Mouse (Mus musculus): ENCODE data around the gene Lpin2. TPM values are rescaled to one million over a fixed set of nuclear protein-coding genes. Genes with fewer than 3 reads are reported as not detected.
A peak's percentile ranks its signal among the peaks of the same experiment; 100 is the strongest.

The Lpin2 gene
- polyA plus RNA-seq, 1 experiment from 2014 or later: 45.6 TPM

DNA sequence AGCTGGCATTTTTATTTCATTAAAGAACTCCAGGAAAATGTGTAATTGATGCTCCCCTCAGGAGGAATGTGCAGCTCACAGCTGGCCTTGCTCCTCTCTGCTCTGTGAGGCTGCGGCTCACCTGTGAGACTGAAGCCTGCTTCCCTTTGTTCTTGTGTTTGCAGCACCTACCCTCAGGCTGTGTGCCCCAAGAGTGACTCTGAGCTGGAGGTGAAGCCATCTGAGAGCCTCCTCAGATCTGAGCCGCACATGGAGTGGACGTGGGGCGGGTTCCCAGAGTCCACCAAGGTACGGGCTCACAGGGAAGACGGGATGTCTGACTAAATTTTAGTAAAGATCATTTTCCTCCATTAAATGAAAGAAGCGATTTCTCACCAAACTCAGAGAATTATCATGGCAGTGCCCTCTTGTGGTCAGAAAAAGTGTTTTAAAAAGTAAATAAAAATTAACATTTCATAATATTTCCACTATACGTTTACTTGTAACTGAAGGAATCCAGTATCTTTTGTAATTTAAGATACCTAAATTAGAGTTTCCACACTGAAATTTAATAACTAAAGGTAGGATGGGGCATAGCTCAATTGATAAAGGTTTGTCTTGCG lies 47.8 kb downstream of the Lpin2 start:
- Histone ChIP-seq H3K4me2 (ENCODE audit: low read length) (no peak overlapping the region), H3K36me3 (ENCODE audit: insufficient read depth, low read length) (peaks cover 25% of the 10 kb centered on the region), H3K9ac (ENCODE audit: low read depth, low read length) (no peak overlapping the region), H3K4me3 (replicated peaks; ENCODE audit: low read depth, low read length) (no peak overlapping the region), H3K27me3 (ENCODE audit: insufficient read depth, low read length) (no peaks in the 10 kb centered on the region), H3K9me3 (replicated peaks; ENCODE audit: low read length) (no peaks in the 10 kb centered on the region), H3K4me1 (replicated peaks; ENCODE audit: insufficient read depth, low read length) (no peaks in the 10 kb centered on the region), H3K27ac (no peak overlapping the region)
- WGBS: 67% methylated on average over 9 of the region's 9 CpGs
- DNase-seq (ENCODE audit: low spot score) (peak; percentile 65), ATAC-seq (replicated peaks; ENCODE audit: low FRiP score, low read depth) (no peak)
- TF ChIP-seq CTCF (IDR thresholded peaks at IDR 0.05; ENCODE audit: low read depth): peak; percentile 64

DNA sequence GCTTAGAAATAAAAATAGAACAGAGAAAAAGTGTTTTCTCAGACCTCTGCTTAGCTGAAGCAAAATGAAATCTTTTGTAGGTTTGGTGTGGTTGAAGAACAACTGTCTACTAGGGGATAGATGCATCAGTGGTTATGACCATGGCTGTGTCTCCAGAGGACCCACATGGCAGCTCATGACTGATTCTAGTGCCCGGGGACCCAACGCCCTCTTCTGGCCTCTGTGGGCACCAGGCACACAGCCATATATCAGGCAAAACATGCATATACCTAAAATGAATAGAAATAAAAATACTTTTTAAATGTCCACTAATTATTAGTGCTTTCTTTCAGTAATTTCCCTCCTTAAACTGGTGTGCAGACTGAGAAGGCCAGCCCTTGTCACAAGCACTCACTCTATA lies 49.6 kb downstream of the Lpin2 start:
- ATAC-seq (replicated peaks; ENCODE audit: low FRiP score, low read depth): no peak
- 85% methylated on average over 2 of the region's 2 CpGs for WGBS

GRCm38 (mm10) chr17:71233210-71233609 lies 50.9 kb downstream of the Lpin2 start:
- Histone ChIP-seq H3K36me3 (ENCODE audit: insufficient read depth, low read length) (peaks cover 37% of the 10 kb centered on the region), H3K27me3 (ENCODE audit: insufficient read depth, low read length) (no peaks in the 10 kb centered on the region), H3K9ac (ENCODE audit: low read depth, low read length) (no peak overlapping the region), H3K27ac (no peak overlapping the region), H3K4me3 (replicated peaks; ENCODE audit: low read depth, low read length) (no peak overlapping the region), H3K9me3 (replicated peaks; ENCODE audit: low read length) (no peaks in the 10 kb centered on the region), H3K4me1 (replicated peaks; ENCODE audit: insufficient read depth, low read length) (no peaks in the 10 kb centered on the region), H3K4me2 (ENCODE audit: low read length) (no peak overlapping the region)
- DNase-seq (ENCODE audit: low spot score) (no peak), ATAC-seq (replicated peaks; ENCODE audit: low FRiP score, low read depth) (no peak)
- 94% methylated on average over 4 of the region's 4 CpGs for whole genome bisulfite sequencing
- TF ChIP-seq CTCF (IDR thresholded peaks at IDR 0.05; ENCODE audit: low read depth): no peak

More for the DNA sequence above, 49.6 kb downstream of the Lpin2 start:
- Histone ChIP-seq H3K4me3 (replicated peaks; ENCODE audit: low read depth, low read length) (no peak overlapping the region), H3K9me3 (replicated peaks; ENCODE audit: low read length) (no peaks in the 10 kb centered on the region), H3K27ac (no peak overlapping the region), H3K27me3 (ENCODE audit: insufficient read depth, low read length) (no peaks in the 10 kb centered on the region), H3K9ac (ENCODE audit: low read depth, low read length) (no peak overlapping the region), H3K4me2 (ENCODE audit: low read length) (no peak overlapping the region), H3K4me1 (replicated peaks; ENCODE audit: insufficient read depth, low read length) (no peaks in the 10 kb centered on the region), H3K36me3 (ENCODE audit: insufficient read depth, low read length) (peaks cover 27% of the 10 kb centered on the region)
- no peak for DNase-seq (ENCODE audit: low spot score)
- TF ChIP-seq CTCF (IDR thresholded peaks at IDR 0.05; ENCODE audit: low read depth): peak; percentile 32; the same call in 1 of the 2 replicates

DNA sequence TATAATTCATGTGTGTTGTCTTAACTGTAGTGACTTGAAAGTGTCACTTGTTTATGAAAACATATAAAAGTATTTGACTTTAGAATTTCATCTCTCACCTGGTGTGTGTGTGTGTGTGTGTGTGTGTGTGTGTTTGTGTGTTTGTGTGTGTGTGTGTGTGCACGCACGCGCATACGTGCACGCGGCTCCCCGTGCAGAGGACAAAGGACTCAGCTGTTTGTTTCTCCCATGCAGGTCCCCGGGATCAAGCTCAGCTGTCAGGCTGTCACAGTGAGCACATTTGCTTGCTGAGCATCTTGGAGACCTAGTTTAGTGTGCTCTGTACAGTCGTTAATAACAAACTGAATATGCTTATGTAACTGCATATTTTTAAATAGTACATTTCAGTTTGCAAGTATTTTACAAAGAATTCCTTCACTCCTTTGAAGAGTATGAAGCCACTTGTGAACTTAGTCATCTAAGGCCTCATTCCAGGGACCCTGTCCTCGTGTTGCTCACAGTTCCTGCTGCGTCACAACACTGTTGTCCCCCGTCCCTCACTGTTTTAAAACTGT lies 51.8 kb downstream of the Lpin2 start:
- DNase-seq (ENCODE audit: low spot score): no peak
- H3K4me2 ChIP-seq (ENCODE audit: low read length): no peak overlapping the region
- H3K9me3 ChIP-seq (replicated peaks; ENCODE audit: low read length): no peaks in the 10 kb centered on the region
- peaks cover 42% of the 10 kb centered on the region for H3K36me3 ChIP-seq (ENCODE audit: insufficient read depth, low read length)
- ATAC-seq (replicated peaks; ENCODE audit: low FRiP score, low read depth): no peak
- no peak for TF ChIP-seq CTCF (IDR thresholded peaks at IDR 0.05; ENCODE audit: low read depth)
- no peak overlapping the region for H3K27ac ChIP-seq
- WGBS: 91% methylated on average over 12 of the region's 12 CpGs
- no peaks in the 10 kb centered on the region for H3K4me1 ChIP-seq (replicated peaks; ENCODE audit: insufficient read depth, low read length)
- no peaks in the 10 kb centered on the region for H3K27me3 ChIP-seq (ENCODE audit: insufficient read depth, low read length)
- no peak overlapping the region for H3K4me3 ChIP-seq (replicated peaks; ENCODE audit: low read depth, low read length)
- no peak overlapping the region for H3K9ac ChIP-seq (ENCODE audit: low read depth, low read length)

DNA sequence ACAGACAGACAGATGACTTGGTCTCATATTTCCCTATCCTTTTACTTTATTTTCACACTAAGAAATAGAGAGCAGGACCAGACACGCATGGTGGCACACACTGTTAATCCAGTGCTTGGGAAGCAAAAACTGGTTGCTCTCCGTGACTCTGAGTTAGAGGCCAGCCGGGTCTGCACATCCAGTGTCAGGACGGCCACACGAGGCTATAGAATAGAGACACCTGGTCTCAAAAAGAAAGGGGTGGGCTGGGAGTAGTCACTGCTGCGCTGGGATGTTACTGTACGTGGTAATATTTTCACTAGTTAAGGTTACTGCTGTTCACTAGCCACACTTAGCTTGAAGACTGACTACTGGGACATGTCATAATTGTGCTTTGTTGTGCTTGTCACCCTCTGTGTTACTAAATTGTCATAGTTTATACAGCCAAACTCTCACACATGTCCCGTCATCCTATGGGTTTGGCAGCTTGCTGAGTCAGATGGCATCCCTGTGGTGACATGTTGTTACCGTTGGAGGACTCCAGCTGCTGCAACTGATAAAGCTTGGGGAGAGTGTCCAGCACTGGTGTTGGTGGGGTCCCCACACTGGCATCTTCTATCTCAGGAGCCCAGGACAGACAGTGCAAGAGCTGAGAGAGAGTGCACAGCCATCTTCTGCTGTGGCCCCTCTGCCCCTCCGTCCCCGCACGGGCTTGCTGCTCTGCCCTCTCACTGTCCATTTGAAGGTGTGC lies 53.0 kb downstream of the Lpin2 start:
- no peaks in the 10 kb centered on the region for H3K27me3 ChIP-seq (ENCODE audit: insufficient read depth, low read length)
- no peak for DNase-seq (ENCODE audit: low spot score)
- H3K27ac ChIP-seq: no peak overlapping the region
- no peak for TF ChIP-seq CTCF (IDR thresholded peaks at IDR 0.05; ENCODE audit: low read depth)
- H3K36me3 ChIP-seq (ENCODE audit: insufficient read depth, low read length): peaks cover 45% of the 10 kb centered on the region
- no peaks in the 10 kb centered on the region for H3K9me3 ChIP-seq (replicated peaks; ENCODE audit: low read length)
- no peak overlapping the region for H3K9ac ChIP-seq (ENCODE audit: low read depth, low read length)
- H3K4me1 ChIP-seq (replicated peaks; ENCODE audit: insufficient read depth, low read length): no peaks in the 10 kb centered on the region
- H3K4me2 ChIP-seq (ENCODE audit: low read length): no peak overlapping the region
- 0 out of 2 replicates have a peak, but pooled peaks have one; percentile 29 for ATAC-seq (replicated peaks; ENCODE audit: low FRiP score, low read depth)
- WGBS: 86% methylated on average over 12 of the region's 12 CpGs
- H3K4me3 ChIP-seq (replicated peaks; ENCODE audit: low read depth, low read length): no peak overlapping the region

- Histone ChIP-seq H3K4me1 (replicated peaks; ENCODE audit: insufficient read depth, low read length) (no peaks in the 10 kb centered on the region), H3K27ac (no peak overlapping the region), H3K4me2 (ENCODE audit: low read length) (no peak overlapping the region), H3K9ac (ENCODE audit: low read depth, low read length) (no peak overlapping the region), H3K9me3 (replicated peaks; ENCODE audit: low read length) (no peaks in the 10 kb centered on the region), H3K27me3 (ENCODE audit: insufficient read depth, low read length) (no peaks in the 10 kb centered on the region), H3K4me3 (replicated peaks; ENCODE audit: low read depth, low read length) (no peak overlapping the region), H3K36me3 (ENCODE audit: insufficient read depth, low read length) (peaks cover 50% of the 10 kb centered on the region)
- DNase-seq (ENCODE audit: low spot score) (no peak), ATAC-seq (replicated peaks; ENCODE audit: low FRiP score, low read depth) (no peak)
- WGBS: 92% methylated on average over 7 of the region's 7 CpGs
- no peak for TF ChIP-seq CTCF (IDR thresholded peaks at IDR 0.05; ENCODE audit: low read depth)
These were observed 56.1 kb downstream of the Lpin2 start for GRCm38 (mm10) chr17:71238494-71238893.
